Mouse (Mus musculus) ovary, postnatal 36 days (tissue): ENCODE measurements around the gene Gm11733.

Source experiments
- DNase-seq: peaks from one replicate; pipeline ENCODE4 v3.0.0; 2022; ENCODE audit warnings: low spot score, mixed read lengths

Gm11733 gene

DNA sequence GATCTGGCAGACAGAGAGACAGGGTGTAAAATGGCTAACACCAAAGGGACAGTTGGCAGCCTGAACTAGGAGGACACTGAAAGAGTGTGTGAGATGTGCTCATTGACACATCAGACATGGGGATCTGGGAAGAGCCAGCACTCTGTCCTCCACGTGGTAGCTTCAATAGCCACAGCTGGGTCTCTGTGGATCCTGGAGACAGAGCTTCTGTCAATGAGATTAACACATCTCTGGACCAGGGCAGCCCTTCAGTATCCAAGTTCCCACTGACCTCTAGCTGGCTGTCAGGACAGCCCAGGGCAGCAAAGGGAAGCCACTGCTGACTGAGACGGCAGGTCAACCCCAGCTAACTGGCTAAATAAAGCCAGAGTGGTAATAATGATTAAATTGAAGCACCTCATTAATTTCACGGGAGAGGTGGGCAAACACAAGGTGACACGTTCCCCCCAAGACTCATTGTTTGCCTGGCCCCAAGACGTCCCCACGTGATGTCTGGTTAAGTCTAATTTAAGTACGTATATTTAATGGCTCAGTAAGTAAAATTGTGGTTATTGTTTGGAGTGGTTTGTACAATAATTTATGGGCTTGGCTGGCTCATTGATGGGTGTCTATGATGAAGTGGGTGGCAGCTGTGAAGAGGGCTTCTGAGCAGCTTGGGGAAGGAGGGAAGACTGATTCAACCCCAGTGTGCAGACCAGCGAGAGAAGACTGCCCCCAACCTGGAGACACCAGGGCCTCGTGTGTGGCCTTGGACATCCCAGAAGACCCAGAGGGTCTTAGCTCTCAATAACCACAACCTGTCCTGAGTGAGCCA is 51.5 kb downstream of the Gm11733 start:
- DNase-seq: no peak

DNA sequence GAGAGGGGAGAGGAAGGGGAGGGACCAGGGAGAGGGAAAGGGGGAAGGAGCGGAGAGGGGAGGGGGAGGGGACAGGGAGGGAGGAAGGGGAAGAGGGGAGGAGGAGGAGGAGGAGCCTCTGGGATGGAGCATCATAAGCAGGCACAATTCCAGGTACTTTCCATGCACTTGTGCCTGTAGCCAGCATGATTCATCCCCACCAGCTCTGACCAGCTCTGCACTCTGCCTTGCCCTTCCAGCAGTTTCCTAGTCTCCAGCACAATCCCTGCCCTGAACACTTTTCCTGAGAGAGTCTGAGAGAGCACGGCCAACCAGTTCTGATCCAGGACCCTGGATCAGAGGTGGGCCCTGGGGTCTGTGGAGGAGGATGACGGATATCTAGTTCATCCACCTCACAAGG is 52.4 kb downstream of the Gm11733 start:
- no peak for DNase-seq
